Mouse (Mus musculus) C2C12 (cell line): ENCODE results near the gene Cyp2j6. TPM values are rescaled to one million over a fixed set of nuclear protein-coding genes. Genes with fewer than 3 reads are reported as not detected.

Experiments used
- H3K27me3 ChIP-seq: one replicate; pipeline ENCODE4 v1.6.1; 2011; ENCODE audit not compliant: control insufficient read depth, insufficient read depth, insufficient read length
- H3K36me3 ChIP-seq: one replicate; pipeline ENCODE4 v1.6.1; 2011; ENCODE audit not compliant: control insufficient read depth, insufficient read depth
- H3K4me3 ChIP-seq: one replicate; pipeline ENCODE4 v1.5.1; 2011; ENCODE audit warnings: mild to moderate bottlenecking, control low read depth; ENCODE audit not compliant: poor library complexity, insufficient read depth, severe bottlenecking
- H3K79me2 ChIP-seq: one replicate; pipeline ENCODE4 v1.6.1; 2011; ENCODE audit not compliant: control insufficient read depth, insufficient read depth
- H3K79me3 ChIP-seq: one replicate; pipeline ENCODE4 v1.6.1; 2011; ENCODE audit warnings: low read depth, control low read depth
- H3ac ChIP-seq: one replicate; pipeline ENCODE3; 2011; ENCODE audit warnings: low read depth; ENCODE audit not compliant: control insufficient read depth, insufficient read length
- CEBPB ChIP-seq: IDR thresholded peaks from one replicate; pipeline ENCODE4 v1.6.1; 2011; ENCODE audit warnings: low read depth, mild to moderate bottlenecking, control low read depth, moderate library complexity
- CTCF ChIP-seq: IDR thresholded peaks from one replicate; pipeline ENCODE4 v1.5.1; 2011; ENCODE audit not compliant: control insufficient read depth, insufficient read depth, insufficient read length
- FOSL1 ChIP-seq: IDR thresholded peaks from one replicate; pipeline ENCODE4 v1.8.0; 2011; ENCODE audit warnings: mild to moderate bottlenecking, low read length; ENCODE audit not compliant: poor library complexity, insufficient read depth, severe bottlenecking
- MAX ChIP-seq: IDR thresholded peaks from one replicate; pipeline ENCODE4 v1.6.1; 2011; ENCODE audit warnings: mild to moderate bottlenecking, control low read depth
- MYOD1 ChIP-seq: IDR thresholded peaks from one replicate; pipeline ENCODE4 v1.6.1; 2011; ENCODE audit warnings: low read depth; ENCODE audit not compliant: control insufficient read depth, insufficient read length
- MYOG ChIP-seq: IDR thresholded peaks from one replicate; pipeline ENCODE4 v1.6.1; 2011; ENCODE audit not compliant: control insufficient read depth, insufficient read length; ENCODE audit errors: extremely low read depth
- USF1 ChIP-seq: IDR thresholded peaks from one replicate; pipeline ENCODE4 v1.6.1; 2011; ENCODE audit warnings: low read depth, mild to moderate bottlenecking, control low read depth, moderate library complexity
- polyA plus RNA-seq: library from polyadenylated mRNA; unstranded; fragments of >200 nt; fragmentation: generic; extraction: Trizol; gene quantifications from one replicate; pipeline ENCODE4 v1.2.1, GENCODE M21; 2012; ENCODE audit warnings: missing spikeins

The Cyp2j6 gene
- polyA plus RNA-seq, 1 experiment = 0.68 TPM

- Histone ChIP-seq H3K4me3 (no peak overlapping the region), H3K79me3 (no peaks in the 10 kb centered on the region), H3ac (no peak overlapping the region), H3K79me2 (no peaks in the 10 kb centered on the region), H3K27me3 (no peaks in the 10 kb centered on the region), H3K36me3 (no peaks in the 10 kb centered on the region)
- TF ChIP-seq FOSL1 = no peak
- TF ChIP-seq CEBPB = no peak
- no peak for TF ChIP-seq USF1
- TF ChIP-seq MAX = no peak
- TF ChIP-seq MYOG = no peak
- TF ChIP-seq CTCF = no peak
- TF ChIP-seq MYOD1 = no peak
Observed at GRCm38 (mm10) chr4:96525772-96526171, 27.7 kb downstream of the Cyp2j6 start.

- no peaks in the 10 kb centered on the region for H3K79me3 ChIP-seq
- no peaks in the 10 kb centered on the region for H3K36me3 ChIP-seq
- TF ChIP-seq USF1 = no peak
- no peak for TF ChIP-seq MYOD1
- no peak for TF ChIP-seq FOSL1
- no peak for TF ChIP-seq MYOG
- no peak for TF ChIP-seq MAX
- no peak for TF ChIP-seq CEBPB
- TF ChIP-seq CTCF = no peak
- H3K4me3 ChIP-seq = no peak overlapping the region
- no peaks in the 10 kb centered on the region for H3K27me3 ChIP-seq
- H3K79me2 ChIP-seq = no peaks in the 10 kb centered on the region
- H3ac ChIP-seq = no peak overlapping the region
Observed at GRCm38 (mm10) chr4:96522256-96522655, 31.2 kb downstream of the Cyp2j6 start.

DNA sequence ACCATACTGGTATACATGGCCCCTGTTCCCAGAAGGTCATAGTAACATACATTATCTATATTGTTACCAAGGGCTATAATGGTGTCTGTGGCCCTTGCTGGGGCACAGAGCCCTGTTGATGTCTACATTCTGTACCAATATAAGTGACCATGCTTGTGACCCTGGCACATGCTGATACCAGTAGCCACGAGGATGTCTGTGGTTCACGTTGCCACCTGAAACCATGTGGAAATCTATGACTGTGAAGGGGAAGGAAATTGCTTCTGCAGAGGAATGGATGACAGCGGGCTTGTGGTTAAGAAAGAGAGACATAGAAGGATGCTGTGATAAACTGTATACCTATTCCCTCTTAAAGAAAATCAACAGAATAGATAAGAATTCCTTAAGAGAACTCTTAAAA lies 43.4 kb downstream of the Cyp2j6 start:
- H3K4me3 ChIP-seq = no peak overlapping the region
- no peak for TF ChIP-seq MAX
- no peak for TF ChIP-seq MYOG
- TF ChIP-seq MYOD1 = no peak
- TF ChIP-seq FOSL1 = no peak
- TF ChIP-seq CEBPB = no peak
- TF ChIP-seq USF1 = no peak
- no peak for TF ChIP-seq CTCF
- no peaks in the 10 kb centered on the region for H3K79me2 ChIP-seq

GRCm38 (mm10) chr4:96507286-96507685 lies 46.2 kb downstream of the Cyp2j6 start, which contains the start of gene Cyp2j8:
Cyp2j8 (minus strand) TSS chr4:96507386.
- TF ChIP-seq MAX (no peak), CEBPB (no peak), USF1 (no peak), MYOD1 (no peak), CTCF (no peak), MYOG (no peak), FOSL1 (no peak)
- Histone ChIP-seq H3K79me3 (no peaks in the 10 kb centered on the region), H3K27me3 (no peaks in the 10 kb centered on the region), H3ac (no peak within 1 kb of the TSS), H3K36me3 (no peaks in the 10 kb centered on the region), H3K4me3 (no peak within 1 kb of the TSS), H3K79me2 (no peaks in the 10 kb centered on the region)

More for the DNA sequence above, 43.4 kb downstream of the Cyp2j6 start:
- Histone ChIP-seq H3K36me3 (no peaks in the 10 kb centered on the region), H3K79me3 (no peaks in the 10 kb centered on the region), H3ac (no peak overlapping the region), H3K27me3 (no peaks in the 10 kb centered on the region)

Other genes starting within 250 kb of the Cyp2j6 start
- gene Cyp2j11, start 205.0 kb downstream of the Cyp2j6 start, polyA plus RNA-seq = not detected
- gene Cyp2j8, start 46.3 kb downstream of the Cyp2j6 start, polyA plus RNA-seq = not detected
- gene Cyp2j9, start 37.9 kb upstream of the Cyp2j6 start, polyA plus RNA-seq = not detected
- not detected for gene Cyp2j5, start 110.5 kb upstream of the Cyp2j6 start, polyA plus RNA-seq
- gene Gm12695, start 231.5 kb upstream of the Cyp2j6 start, polyA plus RNA-seq = not detected